Mouse (Mus musculus) lung, adult 2 months (tissue): Measurements from ENCODE around the gene Copb2.

Experiments
- CTCF ChIP-seq: fragments of 200-500 bp; IDR thresholded peaks from 2 replicates; pipeline ENCODE4 v1.5.1; 2011; ENCODE audit warnings: mild to moderate bottlenecking, low read length, control low read depth; ENCODE audit not compliant: insufficient read depth
- POLR2A ChIP-seq: fragments of 200-500 bp; IDR thresholded peaks from 2 replicates; pipeline ENCODE4 v1.6.1; 2011; ENCODE audit warnings: low read depth, mild to moderate bottlenecking, control low read depth, low read length, borderline replicate concordance; ENCODE audit errors: extremely low read depth

GRCm38 (mm10) chr9:98604896-98605295, 41.4 kb downstream of the Copb2 start:
- TF ChIP-seq CTCF (no peak), POLR2A (no peak)
